Mouse (Mus musculus) skeletal muscle tissue, adult 2 months (tissue): ENCODE measurements around the gene Rmnd5b.
"Not testable (repeated sequence)": the region's sequence is repeated elsewhere in the genome, so short reads cannot be mapped to it uniquely, and the experiment has no call there.

ENCODE experiments used
- DNase-seq: peaks from one replicate; pipeline ENCODE4 v3.0.0-alpha.2; 2012; ENCODE audit warnings: low read depth, low spot score

The Rmnd5b gene

DNA sequence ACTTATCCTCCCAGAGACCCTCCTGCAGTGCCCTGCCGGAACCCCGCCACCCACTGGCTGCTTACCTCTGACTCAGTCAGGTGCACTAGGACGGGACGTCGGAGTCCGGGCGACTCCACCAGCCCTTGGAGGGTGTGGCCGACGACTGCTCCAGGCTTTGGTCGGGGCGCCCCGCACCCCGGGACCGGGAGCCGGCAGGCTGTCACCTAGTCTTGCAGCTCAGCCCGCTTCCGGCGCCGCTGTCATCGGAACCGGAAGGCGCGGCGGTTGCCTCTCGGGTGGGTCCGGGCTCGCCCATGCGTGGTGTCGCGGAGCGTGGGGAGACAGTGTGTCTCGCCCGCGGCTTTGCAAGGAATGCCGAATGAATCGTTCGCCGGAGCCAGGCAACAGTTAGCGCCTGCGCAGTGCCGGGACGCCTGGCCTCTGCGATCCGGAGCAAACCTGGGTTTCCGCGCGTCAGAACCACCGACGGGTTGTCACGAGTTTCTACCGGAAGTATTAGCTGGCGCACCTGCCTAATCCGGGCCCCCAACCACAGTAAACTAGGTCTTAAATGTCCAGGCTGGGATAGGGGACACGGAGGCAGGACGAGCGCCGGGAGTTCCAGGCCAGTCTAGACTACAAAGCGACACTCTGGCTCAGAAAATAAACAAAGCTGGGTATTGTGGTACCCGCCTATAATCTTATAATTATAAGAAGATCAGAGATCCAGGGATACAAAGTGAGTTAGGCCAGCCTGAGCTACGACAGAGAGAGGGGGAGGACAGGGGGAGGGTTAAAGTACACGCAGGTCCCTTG is at the start of gene Rmnd5b:
TSS of gene Rmnd5b (minus strand) at position 372 of the 798 bp plus-strand sequence.
- peak; percentile 85 for DNase-seq

DNA sequence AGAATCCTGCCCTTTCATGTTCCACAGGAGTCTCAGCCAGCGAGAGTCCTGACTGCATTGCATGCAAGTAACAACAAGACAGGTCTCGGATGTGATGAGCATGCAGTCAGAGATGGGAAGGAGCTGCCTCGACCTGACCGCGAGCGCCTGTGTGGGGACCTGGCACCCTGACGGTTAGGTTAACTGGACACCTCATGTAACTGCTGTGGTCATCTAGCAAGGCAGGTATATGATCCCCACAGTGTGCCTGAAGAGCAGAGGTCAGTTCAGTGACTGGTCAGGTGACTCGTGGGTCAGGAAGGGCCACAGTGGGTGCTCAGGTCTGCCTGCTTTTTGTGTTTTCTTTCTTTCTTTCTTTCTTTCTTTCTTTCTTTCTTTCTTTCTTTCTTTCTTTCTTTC is 46.3 kb upstream of the Rmnd5b start:
- no peak for DNase-seq

DNA sequence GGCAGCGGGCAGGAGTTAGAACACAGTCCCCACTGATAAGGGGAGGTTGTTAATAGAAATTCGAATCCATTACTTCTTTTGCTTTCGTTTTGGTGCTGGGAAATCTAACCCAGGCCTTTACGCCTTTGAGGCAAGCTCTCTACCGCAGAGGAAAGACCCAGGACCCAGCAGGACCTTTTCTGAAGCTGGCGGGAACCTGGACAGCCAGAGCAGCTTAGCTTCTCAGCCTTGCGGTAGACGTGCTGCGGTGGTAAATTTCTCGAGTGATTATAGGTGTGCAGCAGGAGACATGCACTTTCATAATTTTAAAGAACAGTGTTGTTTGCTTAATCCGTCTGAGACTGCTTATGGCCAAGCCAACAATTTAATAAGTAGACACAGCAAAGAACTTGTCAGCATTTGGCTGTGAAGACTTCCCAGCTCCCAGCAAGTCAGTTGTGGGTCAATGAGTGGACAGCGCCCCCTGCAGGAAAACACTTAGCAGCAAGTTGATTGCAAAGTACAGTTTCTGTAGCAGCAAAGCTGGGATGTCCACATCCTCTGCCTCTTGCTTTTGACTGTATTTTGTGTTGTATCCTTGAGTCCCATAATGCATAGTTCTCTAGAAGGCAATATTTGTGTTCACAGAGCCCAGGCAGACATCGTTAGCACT is 45.8 kb upstream of the Rmnd5b start:
- peak; percentile 86 for DNase-seq

DNA sequence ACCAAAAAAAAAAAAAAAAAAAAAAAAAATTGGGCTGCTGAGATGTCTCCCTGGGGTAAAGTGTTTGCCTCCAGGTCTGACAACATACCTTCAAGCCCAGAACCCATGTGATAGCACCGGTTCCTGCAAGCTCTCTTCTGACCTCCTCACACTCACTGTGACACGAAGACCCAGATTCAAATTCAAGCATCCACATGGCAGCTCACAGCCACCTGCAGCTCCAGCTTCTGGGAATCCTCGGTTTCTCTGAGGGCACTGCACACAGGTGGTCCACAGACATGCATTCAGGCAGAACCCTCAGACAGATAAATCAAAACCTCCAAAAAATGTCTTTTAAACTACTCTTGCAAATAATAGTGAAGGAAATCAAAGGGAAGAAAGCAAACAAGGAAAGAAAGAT is 43.8 kb upstream of the Rmnd5b start:
- DNase-seq: no peak

DNA sequence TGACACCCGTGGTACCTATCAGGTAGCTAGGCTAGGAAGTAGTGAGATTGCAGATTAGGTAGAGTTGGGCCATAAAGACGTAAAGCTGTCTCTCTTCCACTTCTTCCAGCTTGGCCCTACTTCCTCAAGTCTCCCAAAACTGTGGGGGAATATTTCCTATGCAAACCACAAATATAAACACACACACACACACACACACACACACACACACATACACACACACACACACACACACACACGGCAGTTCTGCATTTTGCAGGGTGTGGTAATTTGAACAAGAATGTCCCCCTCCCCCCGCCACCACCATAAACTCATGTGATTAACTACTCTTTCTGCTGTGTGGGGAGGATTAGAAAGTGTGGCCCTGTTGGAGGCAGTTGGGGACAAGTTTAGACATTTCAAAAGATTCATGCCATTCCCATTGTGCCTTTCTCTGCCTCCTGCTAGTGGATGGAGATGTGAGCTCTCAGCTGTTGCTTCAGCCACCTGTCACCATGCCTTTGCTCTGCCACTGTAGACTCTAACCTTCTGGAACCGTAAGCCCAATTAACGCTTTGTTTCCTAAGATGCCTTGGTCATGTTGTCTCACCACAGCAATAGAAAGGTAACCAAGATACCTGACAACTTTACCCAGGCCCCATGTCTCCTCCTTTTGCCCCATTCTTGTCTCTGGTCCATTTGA is 42.2 kb upstream of the Rmnd5b start:
- no peak for DNase-seq

DNA sequence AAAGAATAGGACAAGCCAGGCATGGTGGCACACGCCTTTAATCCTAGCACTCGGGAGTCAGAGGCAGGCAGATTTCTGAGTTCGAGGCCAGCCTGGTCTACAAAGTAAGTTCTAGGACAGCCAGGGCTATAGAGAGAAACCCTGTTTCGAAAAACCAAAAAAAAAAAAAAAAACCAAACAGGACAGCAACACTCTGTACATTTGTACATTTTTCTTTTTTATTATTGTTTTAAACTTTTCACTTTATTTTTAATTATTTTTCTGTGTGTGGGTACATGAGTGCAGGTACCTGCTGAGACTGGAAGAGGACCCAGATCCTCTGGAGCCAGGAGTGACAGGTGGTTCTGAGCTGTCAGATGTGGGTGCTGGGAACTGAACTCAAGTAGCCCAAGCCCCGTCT is 39.7 kb upstream of the Rmnd5b start:
- no peak for DNase-seq

DNA sequence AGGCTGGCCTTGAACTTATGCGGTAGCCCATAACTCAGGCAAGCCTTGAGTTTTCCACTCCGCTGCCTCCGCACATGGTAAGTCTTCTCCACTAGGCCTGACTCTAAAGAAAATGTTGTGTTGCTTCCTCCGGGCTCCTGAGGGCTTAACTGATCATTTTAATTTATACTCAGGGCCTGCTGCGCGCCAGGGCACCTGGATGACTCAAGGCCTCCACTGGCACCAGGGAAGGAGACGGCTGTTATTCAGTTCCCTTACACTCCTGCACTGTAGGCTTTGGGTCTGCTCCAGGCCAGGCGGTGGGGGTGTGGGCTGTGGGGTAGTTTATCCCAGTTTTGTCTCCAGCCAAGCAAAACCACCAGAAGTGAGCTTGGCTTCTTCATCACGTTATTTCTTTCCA is 37.6 kb upstream of the Rmnd5b start:
- DNase-seq: no peak

DNA sequence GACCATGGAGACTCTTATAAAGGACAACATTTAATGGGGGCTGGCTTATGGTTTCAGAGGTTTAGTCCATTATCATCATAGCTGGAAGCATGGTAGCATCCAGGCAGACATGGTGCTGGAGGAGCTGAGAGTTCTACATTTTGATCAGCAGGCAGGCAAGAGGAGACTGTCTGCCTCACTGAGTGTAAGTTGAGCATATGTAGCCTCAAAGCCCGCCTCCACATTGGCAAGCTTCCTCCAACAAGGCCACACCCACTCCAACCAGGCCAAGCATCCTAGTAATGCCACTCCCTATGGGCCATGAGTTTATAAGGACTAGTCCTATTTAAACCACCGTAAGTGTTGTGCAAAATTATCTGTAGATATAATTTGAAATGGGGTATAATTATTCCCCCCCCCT is 35.7 kb upstream of the Rmnd5b start:
- no peak for DNase-seq

DNA sequence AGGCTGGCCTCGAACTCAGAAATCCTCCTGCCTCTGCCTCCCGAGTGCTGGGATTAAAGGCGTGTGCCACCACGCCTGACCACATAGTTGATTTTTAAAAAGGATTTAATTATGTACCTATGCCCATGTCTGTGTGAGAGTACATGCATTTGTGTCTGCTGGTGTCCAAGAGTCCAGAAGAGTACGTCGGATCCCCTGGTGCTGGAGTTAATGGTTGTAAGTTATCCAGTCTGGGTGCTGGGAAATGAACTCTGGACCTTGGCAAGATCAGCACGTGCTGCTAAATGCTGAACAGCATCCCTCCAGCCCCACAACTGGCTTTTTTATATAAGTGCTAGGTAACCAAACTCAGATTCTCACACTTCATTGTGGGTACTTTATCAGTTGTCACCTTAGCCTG is 35.1 kb upstream of the Rmnd5b start:
- DNase-seq: no peak

DNA sequence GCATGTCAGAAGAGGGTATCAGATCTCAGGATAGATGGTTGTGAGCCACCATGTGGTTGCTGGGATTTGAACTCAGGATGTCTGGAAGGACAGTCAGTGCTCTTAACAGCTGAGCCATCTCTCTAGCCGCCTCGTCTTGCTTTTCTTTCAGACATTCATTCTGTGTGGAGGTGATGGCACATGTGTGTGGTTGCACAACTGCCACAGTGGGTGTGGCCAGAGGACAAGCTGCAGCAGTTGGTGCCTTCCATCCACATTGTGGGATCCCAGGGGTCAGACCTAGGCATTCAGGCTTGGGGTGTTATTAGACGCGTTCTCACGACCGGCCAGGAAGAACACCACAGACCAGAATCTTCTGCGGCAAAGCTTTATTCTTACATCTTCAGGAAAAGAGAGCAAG is 29.1 kb upstream of the Rmnd5b start:
- DNase-seq: not testable (repeated sequence)

DNA sequence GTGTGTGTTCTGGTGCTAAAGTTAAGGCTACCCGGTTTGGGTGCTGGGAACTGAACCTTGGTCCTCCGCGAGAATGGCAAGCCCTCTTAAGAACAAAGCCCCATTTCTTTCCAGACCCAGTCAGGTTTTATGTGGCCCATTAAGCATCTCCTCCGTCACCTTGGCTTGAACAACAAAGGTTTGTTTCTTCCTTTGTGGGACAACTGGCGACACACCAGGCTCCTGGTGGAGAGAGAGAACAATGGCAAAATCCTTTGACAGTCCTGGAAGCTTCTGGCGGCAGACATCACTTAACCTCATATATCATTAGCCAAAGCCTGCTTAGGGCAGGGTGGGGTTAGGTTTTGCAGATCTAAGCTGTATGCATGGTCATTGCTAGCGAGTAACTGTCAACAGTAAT is 26.9 kb upstream of the Rmnd5b start:
- DNase-seq: no peak

DNA sequence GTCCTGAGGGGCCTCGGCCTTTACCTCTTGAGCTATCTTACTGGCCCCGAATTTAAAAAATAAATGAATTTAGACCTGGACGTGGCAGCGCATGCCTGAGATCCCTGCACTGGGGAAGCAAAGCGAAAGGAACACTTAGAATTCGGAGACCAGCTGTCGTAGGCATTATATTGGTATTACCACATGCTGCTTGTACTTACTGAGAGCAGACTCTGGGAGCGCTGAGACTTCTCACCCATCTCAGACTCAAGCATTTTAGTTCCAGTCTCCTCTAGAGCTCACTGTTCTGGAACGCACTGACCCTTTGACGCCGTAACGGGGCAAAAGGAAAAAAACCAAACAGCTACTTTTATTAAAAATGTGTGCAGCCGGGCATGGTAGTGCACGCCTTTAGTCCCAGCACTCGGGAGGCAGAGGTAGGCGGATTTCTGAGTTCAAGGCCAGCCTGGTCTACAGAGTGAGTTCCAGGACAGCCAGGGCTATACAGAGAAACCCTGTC is 26.2 kb upstream of the Rmnd5b start:
- no peak for DNase-seq

DNA sequence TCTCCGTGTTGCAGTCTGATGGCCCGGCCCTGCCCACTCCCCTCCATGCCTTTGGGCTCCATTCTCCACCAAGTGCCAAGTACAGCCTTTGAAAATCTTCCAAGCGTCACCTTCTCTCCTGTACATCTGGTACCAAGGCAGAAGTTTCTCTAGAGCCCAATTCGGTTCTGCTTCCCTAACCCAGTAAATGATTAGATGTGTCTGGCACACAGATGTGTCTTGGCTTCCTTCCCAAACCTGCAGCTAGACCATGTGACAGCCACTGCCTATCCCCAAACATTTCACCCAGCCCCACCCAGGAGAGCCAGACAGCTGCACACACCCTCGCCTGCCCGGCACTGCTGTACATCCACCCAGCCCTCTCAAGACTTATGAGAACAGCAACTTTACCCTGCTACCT is 23.0 kb upstream of the Rmnd5b start:
- no peak for DNase-seq

DNA sequence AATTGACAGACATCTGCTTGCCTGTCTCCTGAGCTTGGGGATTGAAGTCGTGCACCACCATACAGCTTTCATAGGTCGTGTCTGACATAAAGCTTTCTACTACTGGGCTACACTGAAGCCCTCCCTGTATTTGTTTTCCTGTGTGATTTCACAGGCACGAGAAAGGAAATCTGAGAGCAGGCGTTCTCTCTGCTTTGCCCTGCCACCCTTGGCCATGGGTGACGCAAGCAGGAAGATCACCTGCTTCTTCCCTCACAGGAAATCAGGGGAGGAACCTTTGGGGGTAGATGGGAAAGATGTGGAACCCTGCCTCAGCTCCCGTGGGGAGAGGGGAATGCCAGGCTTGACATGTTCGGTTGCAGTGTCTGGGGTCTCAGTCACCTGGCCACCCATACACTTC is 22.6 kb upstream of the Rmnd5b start:
- no peak for DNase-seq

DNA sequence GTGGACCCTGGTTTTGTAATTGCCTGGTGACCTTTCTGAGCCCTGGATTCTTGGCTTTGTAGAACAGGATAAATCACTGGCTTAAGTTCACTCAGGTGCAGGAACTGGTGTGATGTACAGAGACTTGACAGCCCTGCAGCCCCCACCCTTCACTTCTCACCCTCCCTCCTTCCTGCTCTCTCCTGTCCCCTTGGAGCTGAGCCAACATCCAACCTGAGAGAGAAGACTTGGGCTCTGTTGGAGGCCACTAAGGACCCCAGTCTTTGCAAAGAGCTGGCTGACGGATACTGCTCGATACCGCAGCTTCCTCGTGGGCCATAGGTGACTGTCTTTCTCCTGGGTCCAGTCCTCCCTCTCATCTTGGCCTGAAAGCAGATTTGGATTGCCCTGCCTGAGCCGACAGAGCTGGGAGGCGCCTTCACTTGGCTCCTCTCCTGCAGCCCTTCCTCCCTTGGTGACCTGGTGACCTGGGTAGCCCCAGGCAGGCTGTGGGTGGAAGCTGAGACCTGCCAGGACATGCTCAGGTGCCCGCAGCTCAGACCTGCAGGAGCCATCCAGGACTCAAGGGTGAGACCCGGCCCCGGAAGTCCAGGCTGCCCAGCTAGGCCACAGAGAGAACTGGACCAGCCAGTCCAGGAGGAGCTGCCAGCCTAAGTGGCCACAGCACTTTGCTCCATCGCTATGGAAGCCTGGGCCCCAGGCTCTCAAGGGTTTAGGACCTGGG is 21.3 kb upstream of the Rmnd5b start:
- no peak for DNase-seq

DNA sequence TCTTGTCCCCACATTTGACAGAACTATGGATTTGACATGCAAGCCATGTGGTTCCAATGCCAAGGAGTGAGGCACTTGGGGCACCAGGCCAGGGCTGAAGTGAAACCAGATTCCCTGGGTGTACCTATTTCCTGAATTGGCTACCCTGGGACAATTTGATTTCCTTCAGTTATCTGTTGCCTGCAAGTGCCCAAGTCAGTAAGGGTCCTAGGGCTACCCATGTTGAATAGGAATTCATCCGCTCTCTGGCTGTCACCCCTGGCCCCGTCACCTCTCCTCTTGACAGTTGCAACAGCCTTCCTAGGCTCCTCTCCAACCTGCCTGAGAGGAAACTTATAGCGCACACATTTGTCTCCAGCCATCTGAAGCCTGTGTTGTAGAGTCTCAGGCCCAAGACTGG is 19.2 kb upstream of the Rmnd5b start:
- DNase-seq: no peak

DNA sequence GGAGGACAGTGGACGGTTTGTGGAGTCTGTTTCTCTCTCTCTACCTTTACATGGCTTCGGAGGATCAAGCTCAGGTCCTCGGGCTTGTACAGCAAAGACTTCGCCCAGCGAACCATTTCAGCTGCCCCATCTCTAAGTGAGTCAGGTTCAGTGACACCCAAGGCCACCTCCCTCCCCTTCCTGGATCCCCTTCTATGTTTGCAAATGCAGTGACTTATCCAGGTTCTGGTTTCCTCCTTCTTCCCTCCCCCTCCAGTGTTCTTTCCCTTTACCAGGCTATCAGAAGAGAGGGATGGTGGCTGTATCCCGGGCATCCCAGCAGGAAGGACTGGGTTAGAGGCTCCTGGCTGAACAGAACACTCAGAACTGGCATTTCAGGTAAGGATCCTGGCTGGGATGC is 18.0 kb upstream of the Rmnd5b start:
- no peak for DNase-seq

DNA sequence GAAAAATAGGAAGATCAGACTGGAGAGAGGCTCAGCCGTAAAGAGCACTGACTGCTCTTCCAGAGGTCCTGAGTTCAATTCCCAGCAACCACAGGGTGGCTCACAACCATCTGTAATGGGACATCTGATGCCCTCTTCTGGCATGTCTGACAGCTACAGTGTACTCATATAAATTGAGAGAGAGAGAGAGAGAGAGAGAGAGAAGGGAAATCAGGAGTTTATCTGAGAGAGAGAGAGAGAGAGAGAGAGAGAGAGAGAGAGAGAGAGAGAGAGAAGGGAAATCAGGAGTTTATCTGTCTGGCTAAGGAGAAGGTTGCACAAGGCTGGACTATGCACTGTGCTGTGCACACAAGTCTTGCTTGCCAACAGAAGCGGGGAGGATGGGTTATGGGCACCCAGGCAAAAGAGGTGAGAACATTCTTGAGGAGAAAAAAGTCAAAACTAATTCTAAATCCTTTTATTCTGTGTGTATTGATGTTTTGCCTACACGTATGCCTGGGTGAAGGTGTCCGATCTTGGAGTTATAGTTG is 17.3 kb upstream of the Rmnd5b start:
- no peak for DNase-seq

DNA sequence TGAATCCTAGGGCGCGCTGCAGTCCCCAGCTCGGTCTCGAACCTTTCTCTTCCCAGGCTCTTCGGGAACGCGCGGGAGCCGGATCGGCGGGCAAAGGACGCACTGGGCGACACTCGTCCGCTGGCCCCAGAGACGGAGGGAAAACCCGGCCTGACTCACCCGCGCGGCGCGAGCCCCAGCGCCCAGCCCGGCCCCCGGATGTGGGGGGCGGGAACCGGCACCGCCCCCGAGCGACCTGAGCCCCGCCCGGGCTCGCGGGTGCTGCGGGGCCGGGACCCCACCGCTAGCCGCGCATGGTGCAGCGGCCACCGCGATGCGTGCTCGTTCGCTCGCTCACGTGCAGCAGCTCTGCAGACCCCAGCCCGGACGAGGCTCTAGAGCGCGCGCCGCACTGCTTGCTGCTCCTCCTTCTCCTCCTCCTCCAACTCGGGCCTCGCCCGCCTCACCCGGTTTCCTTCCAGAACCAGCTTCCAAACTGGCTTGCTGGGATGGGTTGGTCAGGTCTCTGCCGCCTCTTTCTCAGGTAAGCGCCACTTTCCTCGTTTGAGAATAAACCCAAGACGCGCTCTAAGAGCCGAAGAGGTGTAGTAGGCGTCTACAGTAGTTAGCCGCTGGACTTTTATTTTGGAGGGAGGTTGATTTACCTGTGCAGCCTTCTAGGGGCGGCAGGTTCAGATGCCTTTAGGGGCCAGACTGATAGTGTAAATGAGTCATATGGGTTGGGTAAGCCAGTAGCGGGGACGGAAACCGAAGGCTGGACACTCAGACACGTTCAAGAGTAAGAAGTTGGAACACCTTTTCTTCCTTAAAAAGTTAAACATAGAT is 15.2 kb upstream of the Rmnd5b start, which contains the start of the genes N4bp3 and D930048N14Rik:
TSS of gene N4bp3 (minus strand) at position 152 of the 825 bp plus-strand sequence.
TSS of gene D930048N14Rik (plus strand) at position 264 of the 825 bp plus-strand sequence.
- DNase-seq: no peak

DNA sequence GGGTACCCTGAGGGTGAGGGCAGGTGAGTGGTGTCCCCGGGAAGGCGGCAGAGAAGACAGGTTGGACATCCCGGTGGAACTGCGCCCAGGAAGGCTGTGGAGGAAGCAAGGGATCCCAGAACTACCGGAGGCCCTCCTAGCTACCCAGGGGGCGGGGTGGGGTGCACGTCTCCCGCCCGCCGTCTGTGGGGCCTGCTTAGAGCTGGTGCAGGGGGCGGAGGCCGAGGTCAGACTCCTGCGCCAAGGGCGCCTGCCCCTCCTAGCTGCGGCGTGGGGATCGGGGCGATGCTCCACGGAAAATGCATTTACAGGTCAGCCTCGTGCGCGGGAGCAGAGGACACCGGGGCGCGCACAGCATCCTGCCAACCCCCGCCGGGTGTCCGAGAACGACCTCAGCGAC is 14.6 kb upstream of the Rmnd5b start:
- no peak for DNase-seq

DNA sequence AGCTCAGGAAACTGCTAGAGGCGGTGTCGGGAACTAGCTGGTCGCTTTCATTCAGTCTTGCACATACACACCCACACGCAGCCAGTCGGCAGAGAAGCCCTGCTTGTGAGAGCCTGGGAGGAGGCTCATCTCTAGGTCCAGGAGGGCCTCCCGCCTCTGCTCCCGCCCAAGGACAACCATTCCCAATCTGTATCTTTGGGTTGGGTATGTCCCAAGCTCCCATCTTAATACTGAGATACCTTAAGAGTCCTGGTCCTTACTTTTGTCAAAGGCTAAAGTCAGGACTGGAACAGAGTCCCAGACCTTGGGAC is 14.1 kb upstream of the Rmnd5b start:
- DNase-seq: no peak
